Mouse (Mus musculus) thymus, adult 2 months (tissue): ENCODE results near the gene Gas7. TPM values are rescaled to one million over a fixed set of nuclear protein-coding genes. Genes with fewer than 3 reads are reported as not detected.

ENCODE experiments used
- DNase-seq: peaks from one replicate; pipeline ENCODE4 v3.0.0; 2021
- H3K27ac ChIP-seq: fragments of 200-500 bp; 2 replicates; pipeline ENCODE4 v1.5.1; 2012; ENCODE audit warnings: low read length, control low read depth; ENCODE audit not compliant: control insufficient read depth, insufficient read depth
- H3K27me3 ChIP-seq: fragments of 200-500 bp; 2 replicates; pipeline ENCODE4 v1.6.1; 2012; ENCODE audit warnings: mild to moderate bottlenecking, low read length, moderate library complexity, mixed read lengths; ENCODE audit not compliant: control insufficient read depth, insufficient read depth
- H3K36me3 ChIP-seq: fragments of 200-500 bp; 2 replicates; pipeline ENCODE4 v1.6.1; 2012; ENCODE audit warnings: mild to moderate bottlenecking, low read length, moderate library complexity; ENCODE audit not compliant: control insufficient read depth, insufficient read depth
- H3K4me1 ChIP-seq: fragments of 200-500 bp; replicated peaks from 2 replicates; pipeline ENCODE4 v1.6.1; 2012; ENCODE audit warnings: low read length; ENCODE audit not compliant: control insufficient read depth, insufficient read depth
- H3K4me3 ChIP-seq: fragments of 200-500 bp; 2 replicates; pipeline ENCODE4 v1.5.1; 2012; ENCODE audit warnings: mild to moderate bottlenecking, low read length, control low read depth, moderate library complexity; ENCODE audit not compliant: control insufficient read depth, insufficient read depth
- CTCF ChIP-seq: fragments of 200-500 bp; IDR thresholded peaks from 2 replicates; pipeline ENCODE4 v1.5.1; 2012; ENCODE audit warnings: mild to moderate bottlenecking, control low read depth, low read length, moderate library complexity, borderline replicate concordance; ENCODE audit not compliant: control insufficient read depth, poor library complexity, insufficient read depth; ENCODE audit errors: extremely low read depth
- POLR2A ChIP-seq: fragments of 200-500 bp; IDR thresholded peaks from 2 replicates; pipeline ENCODE4 v1.6.1; 2012; ENCODE audit warnings: mild to moderate bottlenecking, low read length, control low read depth, moderate library complexity; ENCODE audit not compliant: control insufficient read depth, poor library complexity, insufficient read depth; ENCODE audit errors: extremely low read depth
- WGBS: fragments of 180-500 bp; shearing (Covaris S2); methylation state at CpG from one replicate; pipeline ENCODE4 v1.1.7; 2018; 5-methylcytosine and 5-hydroxymethylcytosine counted together
- polyA plus RNA-seq: library from polyadenylated mRNA; depleted of rRNA; stranded (reverse); fragments of >200 nt; gene quantifications from 2 replicates; pipeline ENCODE4 v1.2.3, GENCODE M21; 2012

Gas7 gene
- polyA plus RNA-seq, 1 experiment: 5.0 TPM

- H3K27ac ChIP-seq: no peak overlapping the region
- H3K4me3 ChIP-seq: no peak overlapping the region
- H3K27me3 ChIP-seq: no peaks in the 10 kb centered on the region
- TF ChIP-seq CTCF (no peak), POLR2A (no peak)
- no peak for DNase-seq
- H3K36me3 ChIP-seq: no peaks in the 10 kb centered on the region
- 95% methylated on average over 3 of the region's 3 CpGs for WGBS
- no peaks in the 10 kb centered on the region for H3K4me1 ChIP-seq
These were observed 226.6 kb downstream of the Gas7 start for GRCm38 (mm10) chr11:67681871-67682270.

GRCm38 (mm10) chr11:67686109-67686508 lies 230.9 kb downstream of the Gas7 start:
- TF ChIP-seq POLR2A (no peak), CTCF (no peak)
- H3K4me1 ChIP-seq: no peaks in the 10 kb centered on the region
- DNase-seq: no peak
- no peak overlapping the region for H3K27ac ChIP-seq
- no peaks in the 10 kb centered on the region for H3K27me3 ChIP-seq
- H3K36me3 ChIP-seq: no peaks in the 10 kb centered on the region
- WGBS: 74% methylated on average over 2 of the region's 2 CpGs
- no peak overlapping the region for H3K4me3 ChIP-seq

- no peak within 1 kb of the TSS for H3K4me3 ChIP-seq
- no peaks in the 10 kb centered on the region for H3K4me1 ChIP-seq
- DNase-seq: no peak
- H3K27ac ChIP-seq: no peak within 1 kb of the TSS
- no peaks in the 10 kb centered on the region for H3K27me3 ChIP-seq
- no peak for TF ChIP-seq CTCF
- TF ChIP-seq POLR2A: no peak
- WGBS: 89% methylated on average over 7 of the region's 7 CpGs
- no peaks in the 10 kb centered on the region for H3K36me3 ChIP-seq
These were observed 239.6 kb downstream of the Gas7 start, which contains the start of gene Rcvrn for GRCm38 (mm10) chr11:67694703-67695376. Gene Rcvrn, plus strand, starts transcription at chr11:67695326.

GRCm38 (mm10) chr11:67712976-67713375 lies 257.7 kb downstream of the Gas7 start:
- H3K36me3 ChIP-seq: no peaks in the 10 kb centered on the region
- H3K4me1 ChIP-seq: no peaks in the 10 kb centered on the region
- H3K27me3 ChIP-seq: no peaks in the 10 kb centered on the region
- no peak overlapping the region for H3K4me3 ChIP-seq
- 95% methylated on average over 4 of the region's 4 CpGs for WGBS
- TF ChIP-seq CTCF (no peak), POLR2A (no peak)
- no peak overlapping the region for H3K27ac ChIP-seq
- no peak for DNase-seq

- no peak overlapping the region for H3K27ac ChIP-seq
- 61% methylated on average over 4 of the region's 4 CpGs for WGBS
- H3K4me1 ChIP-seq: no peaks in the 10 kb centered on the region
- no peaks in the 10 kb centered on the region for H3K36me3 ChIP-seq
- H3K27me3 ChIP-seq: no peaks in the 10 kb centered on the region
- DNase-seq: no peak
- no peak overlapping the region for H3K4me3 ChIP-seq
- TF ChIP-seq CTCF (no peak), POLR2A (no peak)
These were observed 260.1 kb downstream of the Gas7 start for GRCm38 (mm10) chr11:67715382-67715781.

- no peaks in the 10 kb centered on the region for H3K36me3 ChIP-seq
- no peak for DNase-seq
- H3K27ac ChIP-seq: no peak overlapping the region
- 85% methylated on average over 5 of the region's 5 CpGs for WGBS
- no peak for TF ChIP-seq CTCF
- no peak for TF ChIP-seq POLR2A
- no peaks in the 10 kb centered on the region for H3K4me1 ChIP-seq
- no peak overlapping the region for H3K4me3 ChIP-seq
- H3K27me3 ChIP-seq: no peaks in the 10 kb centered on the region
These were observed 266.2 kb downstream of the Gas7 start for GRCm38 (mm10) chr11:67721485-67721884.

- no peaks in the 10 kb centered on the region for H3K36me3 ChIP-seq
- H3K4me1 ChIP-seq: no peaks in the 10 kb centered on the region
- H3K27me3 ChIP-seq: no peaks in the 10 kb centered on the region
- no peak for DNase-seq
- H3K27ac ChIP-seq: no peak overlapping the region
- no peak overlapping the region for H3K4me3 ChIP-seq
- 68% methylated on average over 7 of the region's 7 CpGs for WGBS
- TF ChIP-seq CTCF: no peak
These were observed 267.3 kb downstream of the Gas7 start for GRCm38 (mm10) chr11:67722399-67723156.
